Mouse (Mus musculus) kidney, adult 2 months (tissue): ENCODE measurements around the gene Samd11. TPM values are rescaled to one million over a fixed set of nuclear protein-coding genes. Genes with fewer than 3 reads are reported as not detected.

Experiments used
- DNase-seq: peaks from one replicate; pipeline ENCODE4 v3.0.0; 2021
- H3K27ac ChIP-seq: fragments of 200-500 bp; 2 replicates; pipeline ENCODE4 v1.5.1; 2012; ENCODE audit warnings: low read depth, low read length, control low read depth, inconsistent platforms; ENCODE audit not compliant: insufficient read depth
- H3K27me3 ChIP-seq: fragments of 200-500 bp; replicated peaks from 2 replicates; pipeline ENCODE4 v1.6.1; 2012; ENCODE audit warnings: mild to moderate bottlenecking, moderate library complexity, low read length, inconsistent platforms; ENCODE audit not compliant: control insufficient read depth, insufficient read depth
- H3K36me3 ChIP-seq: fragments of 200-500 bp; 2 replicates; pipeline ENCODE4 v1.6.1; 2012; ENCODE audit warnings: mild to moderate bottlenecking, moderate library complexity, low read length, inconsistent platforms; ENCODE audit not compliant: control insufficient read depth, insufficient read depth
- H3K4me1 ChIP-seq: fragments of 200-500 bp; 2 replicates; pipeline ENCODE4 v1.6.1; 2011; ENCODE audit warnings: low read length; ENCODE audit not compliant: control insufficient read depth, insufficient read depth
- H3K4me3 ChIP-seq: fragments of 200-500 bp; 2 replicates; pipeline ENCODE4 v1.5.1; 2011; ENCODE audit warnings: mild to moderate bottlenecking, low read depth, low read length, control low read depth; ENCODE audit not compliant: insufficient read depth
- CTCF ChIP-seq: fragments of 200-500 bp; conservative IDR thresholded peaks from 2 replicates; pipeline ENCODE4 v1.5.1; 2011; ENCODE audit warnings: low read depth, mild to moderate bottlenecking, control low read depth, low read length, moderate library complexity, mixed read lengths; ENCODE audit not compliant: insufficient read depth, insufficient read length
- POLR2A ChIP-seq: fragments of 200-500 bp; IDR thresholded peaks from one replicate; pipeline ENCODE4 v1.6.1; 2011; ENCODE audit warnings: low read depth, low read length, control low read depth
- WGBS: fragments of 180-500 bp; shearing (Covaris S2); methylation state at CpG from one replicate; pipeline ENCODE4 v1.1.7; 2018; 5-methylcytosine and 5-hydroxymethylcytosine counted together
- polyA plus RNA-seq: library from polyadenylated mRNA; depleted of rRNA; stranded (reverse); fragments of >200 nt; gene quantifications from 2 replicates; pipeline ENCODE4 v1.2.3, GENCODE M21; 2012

Gene Samd11
- polyA plus RNA-seq, 1 experiment, result 0.39 TPM

- no peak for TF ChIP-seq CTCF
- no peak for TF ChIP-seq POLR2A
- no peak for DNase-seq
- Histone ChIP-seq H3K27ac (no peak overlapping the region), H3K36me3 (0 out of 2 replicates have a peak, but pooled peaks cover 1% of the 10 kb centered on the region), H3K4me3 (peak overlapping the region; percentile 84; the same call in 1 of the 2 replicates), H3K4me1 (no peaks in the 10 kb centered on the region), H3K27me3 (no peaks in the 10 kb centered on the region)
- 29% methylated on average over 58 of the region's 60 CpGs for WGBS
Observed at GRCm38 (mm10) chr4:156236651-156237447, 18.6 kb downstream of the Samd11 start.

GRCm38 (mm10) chr4:156235808-156236533, 19.5 kb downstream of the Samd11 start, which contains the start of gene Noc2l:
Gene Noc2l, plus strand, starts transcription at chr4:156236010.
- no peaks in the 10 kb centered on the region for H3K27me3 ChIP-seq
- H3K4me3 ChIP-seq, result peak within 1 kb of the TSS; percentile 85
- peak; percentile 94 for DNase-seq
- no peaks in the 10 kb centered on the region for H3K4me1 ChIP-seq
- 0 out of 2 replicates have a peak within 1 kb of the TSS, but pooled peaks have one; percentile 15 for H3K27ac ChIP-seq
- WGBS, result under 1% methylated on average over 88 of the region's 90 CpGs
- H3K36me3 ChIP-seq, result no peaks in the 10 kb centered on the region
- no peak for TF ChIP-seq CTCF
- peak; percentile 57 for TF ChIP-seq POLR2A

DNA sequence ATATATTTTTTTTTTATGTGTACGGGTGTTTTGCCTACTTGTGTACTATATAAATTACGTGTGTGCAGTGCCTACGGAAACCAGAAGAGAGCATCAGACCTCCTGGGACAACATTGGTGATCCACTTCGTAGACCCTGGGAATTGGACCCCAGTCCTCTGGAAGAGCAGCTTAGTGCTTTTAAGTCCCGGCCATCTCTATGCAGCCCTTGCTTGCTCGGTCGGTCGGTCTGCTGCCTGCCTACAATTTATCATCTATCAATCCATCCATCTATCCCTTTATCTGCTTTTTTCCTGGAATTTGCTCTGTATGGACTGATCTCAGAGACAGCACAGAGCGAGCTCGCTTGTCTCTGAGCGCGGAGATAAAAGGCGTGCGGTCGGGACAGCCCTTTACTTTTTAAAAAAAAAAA, 20.1 kb downstream of the Samd11 start:
- Histone ChIP-seq H3K4me3 (peak overlapping the region; percentile 45), H3K36me3 (no peaks in the 10 kb centered on the region), H3K4me1 (no peaks in the 10 kb centered on the region), H3K27me3 (no peaks in the 10 kb centered on the region), H3K27ac (0 out of 2 replicates have a peak overlapping the region, but pooled peaks have one; percentile 13)
- TF ChIP-seq POLR2A (no peak), CTCF (0 out of 2 replicates have a peak, but pooled peaks have one; percentile 21)
- DNase-seq, result peak; percentile 13
- under 1% methylated on average over 15 of the region's 15 CpGs for WGBS

GRCm38 (mm10) chr4:156234701-156235213, 20.7 kb downstream of the Samd11 start, which contains the start of gene Plekhn1:
Gene Plekhn1, minus strand, starts transcription at chr4:156234857.
- peak within 1 kb of the TSS; percentile 85 for H3K4me3 ChIP-seq
- DNase-seq, result peak; percentile 82
- WGBS, result under 1% methylated on average over 47 of the region's 48 CpGs
- H3K27ac ChIP-seq, result 0 out of 2 replicates have a peak within 1 kb of the TSS, but pooled peaks have one; percentile 13
- H3K36me3 ChIP-seq, result no peaks in the 10 kb centered on the region
- TF ChIP-seq CTCF (no peak), POLR2A (no peak)
- H3K4me1 ChIP-seq, result no peaks in the 10 kb centered on the region
- H3K27me3 ChIP-seq, result no peaks in the 10 kb centered on the region

GRCm38 (mm10) chr4:156234021-156234501, 21.4 kb downstream of the Samd11 start:
- no peak overlapping the region for H3K27ac ChIP-seq
- no peaks in the 10 kb centered on the region for H3K4me1 ChIP-seq
- DNase-seq, result peak; percentile 24
- WGBS, result 16% methylated on average over 17 of the region's 17 CpGs
- peak overlapping the region; percentile 75 for H3K4me3 ChIP-seq
- no peaks in the 10 kb centered on the region for H3K36me3 ChIP-seq
- H3K27me3 ChIP-seq, result no peaks in the 10 kb centered on the region
- TF ChIP-seq POLR2A, result no peak
- no peak for TF ChIP-seq CTCF

DNA sequence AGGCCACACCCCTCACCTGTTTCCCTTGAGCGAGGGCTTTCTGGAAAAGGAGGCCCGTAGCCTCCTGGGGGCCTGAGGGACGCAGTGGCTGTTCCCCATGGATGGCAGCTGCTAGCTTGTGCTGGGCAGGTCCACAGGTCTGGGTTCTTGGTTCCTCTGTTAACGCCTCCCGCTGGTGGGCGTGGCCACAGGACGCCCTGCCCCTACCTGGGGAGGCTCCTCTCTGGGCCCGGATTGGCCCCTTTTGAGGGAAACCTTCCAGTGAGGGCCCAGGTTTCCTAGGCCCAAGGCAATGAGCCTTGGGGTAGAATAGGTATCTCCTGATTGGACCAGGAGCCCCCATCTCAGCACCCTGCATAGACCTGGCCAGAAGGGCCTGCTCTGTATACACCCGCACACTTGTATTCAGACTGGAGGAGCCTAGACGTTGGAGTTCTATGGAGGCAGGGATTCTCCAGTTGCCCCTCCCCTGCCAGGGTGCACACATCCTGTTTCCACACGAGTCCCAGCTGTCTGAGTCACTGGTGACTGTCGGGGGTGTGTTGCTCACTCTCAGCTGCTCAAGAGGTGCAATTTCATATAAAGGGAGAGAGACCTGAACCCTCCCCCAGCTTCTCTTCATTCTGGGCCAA, 26.9 kb downstream of the Samd11 start:
- Histone ChIP-seq H3K27me3 (no peaks in the 10 kb centered on the region), H3K36me3 (no peaks in the 10 kb centered on the region), H3K4me1 (no peaks in the 10 kb centered on the region), H3K4me3 (no peak overlapping the region; the same call in 1 of the 2 replicates), H3K27ac (no peak overlapping the region)
- WGBS, result 34% methylated on average over 12 of the region's 12 CpGs
- TF ChIP-seq CTCF, result no peak
- no peak for TF ChIP-seq POLR2A
- DNase-seq, result peak; percentile 14
